Mouse (Mus musculus): Measurements from ENCODE around the gene Abcc4.

Abcc4 gene

DNA sequence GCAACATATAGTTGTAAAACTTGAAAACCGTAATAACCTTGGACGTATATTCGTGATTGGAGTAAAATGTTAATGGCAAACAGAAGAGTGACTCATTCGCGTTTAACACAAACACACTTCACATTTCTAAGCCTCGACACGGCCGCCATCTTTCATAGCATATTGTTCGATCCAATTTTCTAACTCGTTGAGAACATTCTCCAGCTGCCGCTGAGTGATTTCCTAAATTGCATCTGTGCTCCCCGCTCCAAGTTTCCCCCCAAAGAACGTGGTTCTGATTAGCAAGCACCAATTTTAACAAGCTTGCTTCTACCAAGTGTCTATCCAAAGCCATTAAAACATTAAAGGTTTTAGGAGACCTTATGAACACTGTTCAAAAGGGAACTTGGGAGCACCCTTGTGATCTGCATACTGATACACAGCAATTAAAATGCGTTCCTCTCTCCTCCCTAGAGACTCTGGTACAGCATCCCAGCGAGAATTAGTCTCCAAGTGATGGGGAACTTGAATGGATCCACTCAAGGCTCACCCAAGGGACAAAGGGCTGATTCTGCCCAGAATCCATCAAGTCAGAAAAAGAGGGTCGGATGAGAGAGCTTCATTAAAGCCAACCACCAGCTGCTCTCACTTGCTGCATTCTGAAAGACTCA is 97.1 kb downstream of the Abcc4 start:
- H3K4me3 ChIP-seq (replicated peaks; ENCODE audit: low read length), result no peak overlapping the region
- H3K27me3 ChIP-seq (ENCODE audit: insufficient read depth, low read length), result no peaks in the 10 kb centered on the region
- no peaks in the 10 kb centered on the region for H3K9me3 ChIP-seq (ENCODE audit: low read length)
- H3K36me3 ChIP-seq (ENCODE audit: insufficient read depth, low read length), result peaks cover 84% of the 10 kb centered on the region
- TF ChIP-seq NANOG (IDR thresholded peaks at IDR 0.05; ENCODE audit: borderline replicate concordance, low read length) (no peak), POU5F1 (IDR thresholded peaks at IDR 0.05; ENCODE audit: borderline replicate concordance, low read length) (no peak), CTCF (conservative IDR thresholded peaks at IDR 0.05; ENCODE audit: low read length) (no peak)
- H3K4me1 ChIP-seq (replicated peaks; ENCODE audit: low read depth, low read length), result peaks cover 24% of the 10 kb centered on the region

- H3K36me3 ChIP-seq (ENCODE audit: insufficient read depth, low read length), result peaks cover 86% of the 10 kb centered on the region
- no peak overlapping the region for H3K4me3 ChIP-seq (replicated peaks; ENCODE audit: low read length)
- no peaks in the 10 kb centered on the region for H3K27me3 ChIP-seq (ENCODE audit: insufficient read depth, low read length)
- TF ChIP-seq NANOG (IDR thresholded peaks at IDR 0.05; ENCODE audit: borderline replicate concordance, low read length) (no peak), CTCF (conservative IDR thresholded peaks at IDR 0.05; ENCODE audit: low read length) (no peak), POU5F1 (IDR thresholded peaks at IDR 0.05; ENCODE audit: borderline replicate concordance, low read length) (no peak)
- H3K9me3 ChIP-seq (ENCODE audit: low read length), result no peaks in the 10 kb centered on the region
- peaks cover 24% of the 10 kb centered on the region for H3K4me1 ChIP-seq (replicated peaks; ENCODE audit: low read depth, low read length)
These were observed 97.7 kb downstream of the Abcc4 start for GRCm38 (mm10) chr14:118608317-118608716.

DNA sequence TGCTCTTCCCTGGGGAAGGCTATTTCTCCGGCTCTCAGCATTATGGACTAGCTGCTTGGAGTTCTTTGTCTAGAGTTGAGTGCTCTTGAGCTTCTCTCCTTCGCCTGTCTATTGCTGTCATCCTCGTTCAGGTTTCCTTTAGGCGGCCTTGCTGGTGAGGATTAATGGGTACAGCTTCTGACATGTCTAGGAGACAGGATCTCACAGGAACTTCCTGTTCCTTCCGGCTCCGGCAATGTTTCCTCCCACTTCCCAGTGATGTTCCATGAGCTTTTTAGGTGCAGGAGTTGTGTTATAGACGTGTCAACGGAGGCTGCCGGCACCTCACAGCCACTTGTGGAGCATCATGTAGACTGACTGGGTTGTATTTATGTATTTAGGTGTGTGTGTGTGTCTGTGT is 99.5 kb downstream of the Abcc4 start:
- H3K9me3 ChIP-seq (ENCODE audit: low read length), result no peaks in the 10 kb centered on the region
- TF ChIP-seq CTCF (conservative IDR thresholded peaks at IDR 0.05; ENCODE audit: low read length), result no peak
- no peak for TF ChIP-seq POU5F1 (IDR thresholded peaks at IDR 0.05; ENCODE audit: borderline replicate concordance, low read length)
- no peak for TF ChIP-seq NANOG (IDR thresholded peaks at IDR 0.05; ENCODE audit: borderline replicate concordance, low read length)
- H3K36me3 ChIP-seq (ENCODE audit: insufficient read depth, low read length), result peaks cover 84% of the 10 kb centered on the region

DNA sequence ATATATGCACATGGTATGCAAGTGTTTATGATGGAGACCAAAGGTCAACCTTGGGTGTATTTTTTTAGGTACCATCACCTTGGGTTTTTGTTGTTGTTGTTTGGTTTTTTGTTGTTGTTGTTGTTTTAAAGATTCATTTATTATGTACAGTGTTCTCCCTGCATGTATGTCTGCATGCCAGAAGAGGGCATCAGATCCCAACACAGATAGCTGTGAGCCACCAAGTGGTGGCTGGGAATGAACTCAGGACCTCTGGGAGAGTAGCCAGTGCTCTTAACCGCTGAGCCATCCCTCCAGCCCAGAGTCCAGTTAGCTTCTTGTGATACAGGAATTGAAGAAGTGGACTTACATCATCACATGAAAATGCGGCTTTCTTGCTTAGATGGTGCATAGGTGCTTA is 101.1 kb downstream of the Abcc4 start:
- no peak overlapping the region for H3K4me3 ChIP-seq (replicated peaks; ENCODE audit: low read length)
- peaks cover 16% of the 10 kb centered on the region for H3K4me1 ChIP-seq (replicated peaks; ENCODE audit: low read depth, low read length)
- TF ChIP-seq POU5F1 (IDR thresholded peaks at IDR 0.05; ENCODE audit: borderline replicate concordance, low read length) (no peak), NANOG (IDR thresholded peaks at IDR 0.05; ENCODE audit: borderline replicate concordance, low read length) (no peak), CTCF (conservative IDR thresholded peaks at IDR 0.05; ENCODE audit: low read length) (no peak)
- peaks cover 87% of the 10 kb centered on the region for H3K36me3 ChIP-seq (ENCODE audit: insufficient read depth, low read length)
- H3K27me3 ChIP-seq (ENCODE audit: insufficient read depth, low read length), result no peaks in the 10 kb centered on the region
- H3K9me3 ChIP-seq (ENCODE audit: low read length), result no peaks in the 10 kb centered on the region

More for the DNA sequence above, 99.5 kb downstream of the Abcc4 start:
- Histone ChIP-seq H3K27me3 (ENCODE audit: insufficient read depth, low read length) (no peaks in the 10 kb centered on the region), H3K4me3 (replicated peaks; ENCODE audit: low read length) (no peak overlapping the region), H3K4me1 (replicated peaks; ENCODE audit: low read depth, low read length) (peaks cover 17% of the 10 kb centered on the region)

- Histone ChIP-seq H3K36me3 (ENCODE audit: insufficient read depth, low read length) (peaks cover 85% of the 10 kb centered on the region), H3K27me3 (ENCODE audit: insufficient read depth, low read length) (no peaks in the 10 kb centered on the region), H3K9me3 (ENCODE audit: low read length) (no peaks in the 10 kb centered on the region), H3K4me1 (replicated peaks; ENCODE audit: low read depth, low read length) (peaks cover 26% of the 10 kb centered on the region), H3K4me3 (replicated peaks; ENCODE audit: low read length) (no peak overlapping the region)
- no peak for TF ChIP-seq CTCF (conservative IDR thresholded peaks at IDR 0.05; ENCODE audit: low read length)
- TF ChIP-seq NANOG (IDR thresholded peaks at IDR 0.05; ENCODE audit: borderline replicate concordance, low read length), result no peak
These were observed 104.0 kb downstream of the Abcc4 start for GRCm38 (mm10) chr14:118602031-118602430.

GRCm38 (mm10) chr14:118600746-118601145 is 105.3 kb downstream of the Abcc4 start:
- H3K36me3 ChIP-seq (ENCODE audit: insufficient read depth, low read length), result peaks cover 89% of the 10 kb centered on the region
- no peaks in the 10 kb centered on the region for H3K9me3 ChIP-seq (ENCODE audit: low read length)
- peaks cover 27% of the 10 kb centered on the region for H3K4me1 ChIP-seq (replicated peaks; ENCODE audit: low read depth, low read length)
- no peaks in the 10 kb centered on the region for H3K27me3 ChIP-seq (ENCODE audit: insufficient read depth, low read length)
- TF ChIP-seq NANOG (IDR thresholded peaks at IDR 0.05; ENCODE audit: borderline replicate concordance, low read length) (no peak), CTCF (conservative IDR thresholded peaks at IDR 0.05; ENCODE audit: low read length) (no peak), POU5F1 (IDR thresholded peaks at IDR 0.05; ENCODE audit: borderline replicate concordance, low read length) (no peak)
- H3K4me3 ChIP-seq (replicated peaks; ENCODE audit: low read length), result no peak overlapping the region

DNA sequence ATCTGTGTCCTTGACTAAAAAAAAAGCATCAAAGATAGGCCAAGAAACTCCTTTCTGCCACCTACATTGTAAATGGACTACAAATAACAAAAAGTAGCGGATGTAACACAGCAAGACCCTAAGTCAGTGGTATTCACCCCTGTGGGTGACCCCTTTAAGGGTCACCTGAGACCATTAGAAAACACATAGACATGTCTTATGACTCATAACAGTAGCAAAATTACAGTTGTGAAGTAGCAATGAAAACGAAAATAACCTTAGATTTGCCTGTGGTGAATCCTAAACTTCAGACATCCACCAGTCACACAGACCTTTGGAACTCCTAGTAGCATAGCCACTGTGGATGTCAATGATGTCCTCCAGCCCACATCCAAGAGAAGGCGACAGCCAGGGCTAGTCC is 107.3 kb downstream of the Abcc4 start:
- Histone ChIP-seq H3K27me3 (ENCODE audit: insufficient read depth, low read length) (no peaks in the 10 kb centered on the region), H3K36me3 (ENCODE audit: insufficient read depth, low read length) (peaks cover 92% of the 10 kb centered on the region), H3K4me1 (replicated peaks; ENCODE audit: low read depth, low read length) (peaks cover 27% of the 10 kb centered on the region), H3K4me3 (replicated peaks; ENCODE audit: low read length) (no peak overlapping the region), H3K9me3 (ENCODE audit: low read length) (no peaks in the 10 kb centered on the region)
- TF ChIP-seq NANOG (IDR thresholded peaks at IDR 0.05; ENCODE audit: borderline replicate concordance, low read length) (no peak), CTCF (conservative IDR thresholded peaks at IDR 0.05; ENCODE audit: low read length) (no peak), POU5F1 (IDR thresholded peaks at IDR 0.05; ENCODE audit: borderline replicate concordance, low read length) (no peak)

DNA sequence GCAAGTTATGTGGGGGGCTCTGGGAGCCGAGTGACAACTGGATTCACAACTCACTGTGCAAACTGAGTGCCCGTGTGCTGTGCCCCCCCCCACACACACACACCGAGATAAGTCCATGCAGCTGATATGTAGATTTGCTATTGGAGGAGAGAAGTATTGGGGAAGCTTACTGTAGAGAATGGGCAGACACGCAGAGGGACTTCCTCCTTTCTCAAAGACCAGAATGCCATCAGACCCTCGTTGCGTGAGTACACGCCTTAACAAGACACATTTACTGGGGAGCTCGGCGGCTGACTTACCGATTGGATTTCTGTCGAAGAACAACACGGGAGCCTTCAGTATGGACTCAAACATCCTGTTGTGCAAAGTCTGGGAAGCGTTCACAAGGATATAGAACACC is 111.6 kb downstream of the Abcc4 start:
- peaks cover 9% of the 10 kb centered on the region for H3K4me1 ChIP-seq (replicated peaks; ENCODE audit: low read depth, low read length)
- H3K4me3 ChIP-seq (replicated peaks; ENCODE audit: low read length), result no peak overlapping the region
- H3K36me3 ChIP-seq (ENCODE audit: insufficient read depth, low read length), result peaks cover 96% of the 10 kb centered on the region
- no peaks in the 10 kb centered on the region for H3K27me3 ChIP-seq (ENCODE audit: insufficient read depth, low read length)
- TF ChIP-seq POU5F1 (IDR thresholded peaks at IDR 0.05; ENCODE audit: borderline replicate concordance, low read length) (no peak), NANOG (IDR thresholded peaks at IDR 0.05; ENCODE audit: borderline replicate concordance, low read length) (no peak), CTCF (conservative IDR thresholded peaks at IDR 0.05; ENCODE audit: low read length) (no peak)
- no peaks in the 10 kb centered on the region for H3K9me3 ChIP-seq (ENCODE audit: low read length)

All from E14TG2a.4 (cell line).